Mouse (Mus musculus): ENCODE results near the gene Slc30a2. TPM values are rescaled to one million over a fixed set of nuclear protein-coding genes. Genes with fewer than 3 reads are reported as not detected.

Gene Slc30a2
- polyA plus RNA-seq, 1 experiment from 2014 or later, result 0.05 TPM

- peaks cover 13% of the 10 kb centered on the region for H3K4me1 ChIP-seq
- no peaks in the 10 kb centered on the region for H3K36me3 ChIP-seq
- H3K9me3 ChIP-seq, result no peaks in the 10 kb centered on the region
- H3K9ac ChIP-seq (replicated peaks), result no peak overlapping the region
- H3K27ac ChIP-seq (replicated peaks), result no peak overlapping the region
- WGBS, result 88% methylated on average over 7 of the region's 7 CpGs
- no peak overlapping the region for H3K4me2 ChIP-seq (replicated peaks)
- no peak overlapping the region for H3K4me3 ChIP-seq
- no peak for ATAC-seq (replicated peaks)
- no peaks in the 10 kb centered on the region for H3K27me3 ChIP-seq
These were observed 32.9 kb upstream of the Slc30a2 start for GRCm38 (mm10) chr4:134310106-134310505.

- H3K9ac ChIP-seq (replicated peaks), result no peak overlapping the region
- ATAC-seq (replicated peaks), result no peak
- no peaks in the 10 kb centered on the region for H3K36me3 ChIP-seq
- no peak overlapping the region for H3K27ac ChIP-seq (replicated peaks)
- no peaks in the 10 kb centered on the region for H3K27me3 ChIP-seq
- H3K4me1 ChIP-seq, result peaks cover 13% of the 10 kb centered on the region
- H3K9me3 ChIP-seq, result no peaks in the 10 kb centered on the region
- WGBS, result 91% methylated on average over 9 of the region's 9 CpGs
- H3K4me3 ChIP-seq, result no peak overlapping the region
- H3K4me2 ChIP-seq (replicated peaks), result no peak overlapping the region
These were observed 32.3 kb upstream of the Slc30a2 start for GRCm38 (mm10) chr4:134310656-134311055.

GRCm38 (mm10) chr4:134311784-134312183, 31.2 kb upstream of the Slc30a2 start:
- ATAC-seq (replicated peaks), result no peak
- WGBS, result 86% methylated on average over 9 of the region's 9 CpGs
- no peak overlapping the region for H3K9ac ChIP-seq (replicated peaks)
- H3K27me3 ChIP-seq, result no peaks in the 10 kb centered on the region
- H3K4me3 ChIP-seq, result no peak overlapping the region
- no peaks in the 10 kb centered on the region for H3K9me3 ChIP-seq
- H3K36me3 ChIP-seq, result no peaks in the 10 kb centered on the region
- H3K4me1 ChIP-seq, result peaks cover 13% of the 10 kb centered on the region
- no peak overlapping the region for H3K4me2 ChIP-seq (replicated peaks)
- no peak overlapping the region for H3K27ac ChIP-seq (replicated peaks)

GRCm38 (mm10) chr4:134312341-134312740, 30.6 kb upstream of the Slc30a2 start:
- Histone ChIP-seq H3K9me3 (no peaks in the 10 kb centered on the region), H3K4me1 (peaks cover 8% of the 10 kb centered on the region), H3K27ac (replicated peaks) (no peak overlapping the region), H3K4me3 (no peak overlapping the region), H3K27me3 (no peaks in the 10 kb centered on the region), H3K4me2 (replicated peaks) (no peak overlapping the region), H3K36me3 (no peaks in the 10 kb centered on the region), H3K9ac (replicated peaks) (no peak overlapping the region)
- ATAC-seq (replicated peaks), result no peak
- 92% methylated on average over 5 of the region's 5 CpGs for WGBS

GRCm38 (mm10) chr4:134312901-134313300, 30.1 kb upstream of the Slc30a2 start:
- ATAC-seq (replicated peaks), result no peak
- Histone ChIP-seq H3K4me3 (no peak overlapping the region), H3K27me3 (no peaks in the 10 kb centered on the region), H3K4me1 (peaks cover 4% of the 10 kb centered on the region; the same call in 1 of the 2 replicates), H3K27ac (replicated peaks) (no peak overlapping the region), H3K36me3 (no peaks in the 10 kb centered on the region), H3K9me3 (no peaks in the 10 kb centered on the region), H3K9ac (replicated peaks) (no peak overlapping the region), H3K4me2 (replicated peaks) (no peak overlapping the region)
- 94% methylated on average over 6 of the region's 6 CpGs for WGBS

- H3K9me3 ChIP-seq, result no peaks in the 10 kb centered on the region
- H3K4me1 ChIP-seq, result no peaks in the 10 kb centered on the region
- H3K4me2 ChIP-seq (replicated peaks), result no peak overlapping the region
- H3K36me3 ChIP-seq, result no peaks in the 10 kb centered on the region
- ATAC-seq (replicated peaks), result no peak
- no peak overlapping the region for H3K9ac ChIP-seq (replicated peaks)
- H3K27me3 ChIP-seq, result no peaks in the 10 kb centered on the region
- 74% methylated on average over 4 of the region's 4 CpGs for WGBS
- H3K27ac ChIP-seq (replicated peaks), result no peak overlapping the region
- H3K4me3 ChIP-seq, result no peak overlapping the region
These were observed 28.8 kb upstream of the Slc30a2 start for GRCm38 (mm10) chr4:134314081-134314655.

GRCm38 (mm10) chr4:134314876-134315275, 28.1 kb upstream of the Slc30a2 start, which contains the start of gene Trim63:
Gene Trim63 (plus strand): TSS chr4:134315120.
- no peaks in the 10 kb centered on the region for H3K4me1 ChIP-seq
- H3K27me3 ChIP-seq, result no peaks in the 10 kb centered on the region
- H3K4me2 ChIP-seq (replicated peaks), result no peak within 1 kb of the TSS
- H3K36me3 ChIP-seq, result no peaks in the 10 kb centered on the region
- ATAC-seq (replicated peaks), result no peak
- 47% methylated on average over 11 of the region's 11 CpGs for WGBS
- no peak within 1 kb of the TSS for H3K27ac ChIP-seq (replicated peaks)
- no peak within 1 kb of the TSS for H3K9ac ChIP-seq (replicated peaks)
- no peak within 1 kb of the TSS for H3K4me3 ChIP-seq
- H3K9me3 ChIP-seq, result no peaks in the 10 kb centered on the region

- Histone ChIP-seq H3K27me3 (no peaks in the 10 kb centered on the region), H3K36me3 (no peaks in the 10 kb centered on the region), H3K4me2 (replicated peaks) (no peak overlapping the region), H3K4me3 (no peak overlapping the region), H3K27ac (replicated peaks) (no peak overlapping the region), H3K9me3 (no peaks in the 10 kb centered on the region), H3K4me1 (no peaks in the 10 kb centered on the region), H3K9ac (replicated peaks) (no peak overlapping the region)
- no peak for ATAC-seq (replicated peaks)
- WGBS, result 83% methylated on average over 9 of the region's 9 CpGs
These were observed 27.5 kb upstream of the Slc30a2 start for GRCm38 (mm10) chr4:134315470-134315869.

- Histone ChIP-seq H3K36me3 (no peaks in the 10 kb centered on the region), H3K27me3 (no peaks in the 10 kb centered on the region), H3K9ac (replicated peaks) (no peak overlapping the region), H3K4me2 (replicated peaks) (no peak overlapping the region), H3K4me3 (no peak overlapping the region), H3K4me1 (no peaks in the 10 kb centered on the region), H3K9me3 (no peaks in the 10 kb centered on the region), H3K27ac (replicated peaks) (no peak overlapping the region)
- ATAC-seq (replicated peaks), result no peak
- 54% methylated on average over 16 of the region's 16 CpGs for WGBS
These were observed 26.6 kb upstream of the Slc30a2 start for GRCm38 (mm10) chr4:134316390-134316789.

GRCm38 (mm10) chr4:134319074-134319473, 23.9 kb upstream of the Slc30a2 start:
- Histone ChIP-seq H3K36me3 (no peaks in the 10 kb centered on the region), H3K4me3 (no peak overlapping the region), H3K27me3 (no peaks in the 10 kb centered on the region), H3K9ac (replicated peaks) (no peak overlapping the region), H3K4me2 (replicated peaks) (no peak overlapping the region), H3K27ac (replicated peaks) (no peak overlapping the region), H3K9me3 (no peaks in the 10 kb centered on the region), H3K4me1 (no peaks in the 10 kb centered on the region)
- 90% methylated on average over 5 of the region's 5 CpGs for WGBS
- ATAC-seq (replicated peaks), result no peak

GRCm38 (mm10) chr4:134319674-134320073, 23.3 kb upstream of the Slc30a2 start:
- Histone ChIP-seq H3K4me2 (replicated peaks) (no peak overlapping the region), H3K36me3 (no peaks in the 10 kb centered on the region), H3K9me3 (no peaks in the 10 kb centered on the region), H3K27ac (replicated peaks) (no peak overlapping the region), H3K4me3 (no peak overlapping the region), H3K9ac (replicated peaks) (no peak overlapping the region), H3K4me1 (no peaks in the 10 kb centered on the region), H3K27me3 (no peaks in the 10 kb centered on the region)
- 81% methylated on average over 5 of the region's 5 CpGs for WGBS
- no peak for ATAC-seq (replicated peaks)

GRCm38 (mm10) chr4:134321524-134321923, 21.5 kb upstream of the Slc30a2 start:
- no peak for ATAC-seq (replicated peaks)
- H3K9me3 ChIP-seq, result no peaks in the 10 kb centered on the region
- 63% methylated on average over 3 of the region's 3 CpGs for WGBS
- no peak overlapping the region for H3K4me3 ChIP-seq
- no peaks in the 10 kb centered on the region for H3K4me1 ChIP-seq
- H3K27me3 ChIP-seq, result no peaks in the 10 kb centered on the region
- no peak overlapping the region for H3K9ac ChIP-seq (replicated peaks)
- no peaks in the 10 kb centered on the region for H3K36me3 ChIP-seq
- no peak overlapping the region for H3K4me2 ChIP-seq (replicated peaks)
- no peak overlapping the region for H3K27ac ChIP-seq (replicated peaks)

- no peak for ATAC-seq (replicated peaks)
- WGBS, result 82% methylated on average over 5 of the region's 5 CpGs
These were observed 18.3 kb upstream of the Slc30a2 start for GRCm38 (mm10) chr4:134324655-134325054.

More at GRCm38 (mm10) chr4:134324655-134325054, 18.3 kb upstream of the Slc30a2 start:
- Histone ChIP-seq H3K4me1 (no peaks in the 10 kb centered on the region), H3K27me3 (no peaks in the 10 kb centered on the region), H3K4me3 (no peak overlapping the region), H3K9me3 (no peaks in the 10 kb centered on the region), H3K9ac (replicated peaks) (no peak overlapping the region), H3K4me2 (replicated peaks) (no peak overlapping the region), H3K27ac (replicated peaks) (no peak overlapping the region), H3K36me3 (no peaks in the 10 kb centered on the region)

Data from forebrain, embryonic 15.5 days (tissue).